Mouse (Mus musculus) heart, adult 8-10 months (tissue): ENCODE measurements at regions not wholly inside any gene's neighbourhood (a gene's known extent, or its start where the extent isn't known, plus 50 kb on each side); places are given as distances from the start of the nearest gene placed in this dataset.

Source experiments
- DNase-seq: peaks from one replicate; pipeline ENCODE4 v3.0.0; 2022; ENCODE audit warnings: low spot score

GRCm38 (mm10) chrX:10647332-10647731 is 67.5 kb upstream of the Mid1ip1 start:
- no peak for DNase-seq

GRCm38 (mm10) chrX:10650881-10651280 is 63.9 kb upstream of the Mid1ip1 start:
- DNase-seq, result peak; percentile 15
